Mouse (Mus musculus): ENCODE data around the gene Cfap157. TPM values are rescaled to one million over a fixed set of nuclear protein-coding genes. Genes with fewer than 3 reads are reported as not detected.

The Cfap157 gene
- polyA plus RNA-seq, 1 experiment = not detected

DNA sequence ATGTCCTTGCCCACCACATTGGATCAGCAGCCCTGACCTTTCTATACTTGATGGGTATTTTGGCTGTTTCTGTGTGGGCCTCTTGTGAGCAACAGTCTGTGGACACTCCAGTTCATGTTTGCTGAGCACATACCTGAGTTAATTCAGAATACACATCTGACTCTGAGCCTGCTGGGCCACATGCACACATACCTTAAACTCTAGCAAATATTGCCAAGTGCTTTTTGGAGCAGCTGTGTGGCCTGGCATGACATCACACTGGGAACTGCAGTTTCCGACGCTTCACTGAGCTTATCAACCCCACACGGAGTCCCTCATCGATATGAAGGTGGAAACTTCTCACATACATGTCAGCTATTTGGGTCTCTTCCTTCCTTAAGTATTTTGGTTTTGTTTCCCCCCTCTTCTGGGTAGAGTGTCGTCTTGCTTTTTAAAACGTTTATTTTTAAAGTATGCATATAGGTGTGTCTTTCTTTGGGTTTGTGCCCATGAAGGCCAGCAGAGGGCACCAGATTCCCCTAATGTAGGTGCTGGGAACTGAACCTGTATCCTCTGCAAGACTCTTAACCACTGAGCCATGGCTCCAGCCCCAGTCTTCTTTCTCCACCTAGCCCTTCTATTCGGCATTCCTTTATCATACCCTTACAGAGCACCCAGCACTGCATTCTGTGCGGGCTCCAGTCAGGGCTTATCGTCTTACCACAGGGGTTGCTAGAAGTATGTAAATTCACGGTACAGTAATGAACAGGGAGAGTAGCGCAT is 37.0 kb upstream of the Cfap157 start:
- H3K36me3 ChIP-seq (ENCODE audit: control insufficient read depth) = no peaks in the 10 kb centered on the region
- TF ChIP-seq TAL1 (IDR thresholded peaks at IDR 0.05; ENCODE audit: low read length) (no peak), GATA1 (IDR thresholded peaks at IDR 0.05; ENCODE audit: low read length) (no peak)
- no peaks in the 10 kb centered on the region for H3K9me3 ChIP-seq (ENCODE audit: control insufficient read depth, low read length)
- H3K4me3 ChIP-seq (replicated peaks) = no peak overlapping the region
- H3K4me1 ChIP-seq (ENCODE audit: control insufficient read depth) = peaks cover 3% of the 10 kb centered on the region; the same call in 1 of the 2 replicates
- H3K27me3 ChIP-seq (ENCODE audit: control insufficient read depth) = no peaks in the 10 kb centered on the region

DNA sequence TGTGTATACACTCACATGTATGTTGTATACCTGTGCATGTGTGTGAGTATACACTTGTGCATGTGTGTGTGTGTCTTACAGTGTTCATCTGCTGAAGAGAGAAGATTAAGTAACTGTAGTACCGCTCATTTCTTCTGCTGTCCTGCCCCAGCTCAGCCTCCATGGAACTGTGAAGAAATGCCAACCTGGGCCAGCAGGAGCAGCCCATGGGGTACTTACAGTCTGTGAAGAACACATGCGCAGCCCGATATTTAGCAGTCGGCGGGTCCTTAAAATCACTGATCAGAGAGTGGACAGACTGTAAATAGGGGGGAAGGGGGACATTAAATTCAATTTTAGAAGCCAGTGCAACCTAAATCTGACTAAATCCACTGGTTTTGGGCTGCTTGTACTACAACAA is 34.0 kb upstream of the Cfap157 start:
- Histone ChIP-seq H3K9me3 (ENCODE audit: control insufficient read depth, low read length) (no peaks in the 10 kb centered on the region), H3K36me3 (ENCODE audit: control insufficient read depth) (no peaks in the 10 kb centered on the region), H3K4me1 (ENCODE audit: control insufficient read depth) (peaks cover 3% of the 10 kb centered on the region; the same call in 1 of the 2 replicates), H3K27me3 (ENCODE audit: control insufficient read depth) (no peaks in the 10 kb centered on the region), H3K4me3 (replicated peaks) (no peak overlapping the region)
- no peak for TF ChIP-seq GATA1 (IDR thresholded peaks at IDR 0.05; ENCODE audit: low read length)
- no peak for TF ChIP-seq TAL1 (IDR thresholded peaks at IDR 0.05; ENCODE audit: low read length)

DNA sequence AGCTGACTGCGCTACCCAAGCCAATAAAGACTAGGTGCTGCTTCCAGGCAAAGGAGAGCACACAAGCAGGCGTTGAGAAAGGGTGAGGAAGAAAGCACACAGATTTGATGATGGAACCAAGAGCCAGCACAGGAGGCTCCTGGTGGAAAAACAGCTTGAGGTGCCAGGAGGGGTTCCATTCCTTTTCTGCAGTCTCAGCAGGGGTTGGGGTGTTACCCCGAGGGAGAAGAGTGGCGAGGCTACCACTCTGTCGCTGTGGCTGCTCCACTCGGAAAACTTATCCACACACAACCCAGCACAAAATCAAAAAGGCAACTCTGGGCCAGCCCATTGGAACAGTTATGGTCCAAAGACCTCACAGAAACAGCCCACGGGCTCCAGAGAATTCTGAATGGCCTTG is 33.4 kb upstream of the Cfap157 start:
- TF ChIP-seq GATA1 (IDR thresholded peaks at IDR 0.05; ENCODE audit: low read length) = no peak
- no peak for TF ChIP-seq TAL1 (IDR thresholded peaks at IDR 0.05; ENCODE audit: low read length)
- H3K36me3 ChIP-seq (ENCODE audit: control insufficient read depth) = no peaks in the 10 kb centered on the region
- no peaks in the 10 kb centered on the region for H3K27me3 ChIP-seq (ENCODE audit: control insufficient read depth)
- H3K4me1 ChIP-seq (ENCODE audit: control insufficient read depth) = peaks cover 3% of the 10 kb centered on the region; the same call in 1 of the 2 replicates
- no peak overlapping the region for H3K4me3 ChIP-seq (replicated peaks)
- no peaks in the 10 kb centered on the region for H3K9me3 ChIP-seq (ENCODE audit: control insufficient read depth, low read length)

DNA sequence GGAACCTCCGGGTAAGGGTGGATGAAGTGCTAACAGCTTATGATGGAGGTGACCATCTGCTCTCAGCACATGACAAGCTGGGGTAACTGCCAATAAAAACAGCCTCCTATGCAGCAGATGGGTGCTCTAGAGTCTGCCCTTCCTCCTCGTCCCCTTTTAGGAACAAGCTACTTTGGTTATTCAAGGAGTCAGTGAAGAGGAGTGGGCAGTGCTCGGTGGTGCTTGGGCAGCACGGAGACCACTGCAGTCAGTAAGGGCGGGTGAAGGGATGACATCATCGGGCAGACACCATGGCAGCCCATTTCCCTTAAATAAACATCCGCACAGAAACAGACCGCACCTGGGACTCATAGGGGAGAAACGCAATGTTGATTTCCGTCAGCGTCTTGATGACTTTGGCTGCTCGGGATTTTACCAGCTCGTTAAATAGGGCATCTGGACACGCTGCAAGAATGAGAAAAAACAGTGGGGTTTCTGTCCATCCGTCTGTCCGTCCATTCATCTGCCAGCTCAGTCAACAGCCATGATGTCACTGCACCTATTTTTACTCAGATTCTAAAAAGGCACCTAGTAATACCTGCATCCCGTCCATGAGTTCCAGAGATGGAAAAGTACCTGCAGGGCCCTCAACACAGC is 32.8 kb upstream of the Cfap157 start:
- H3K4me1 ChIP-seq (ENCODE audit: control insufficient read depth) = peaks cover 3% of the 10 kb centered on the region; the same call in 1 of the 2 replicates
- no peak for TF ChIP-seq TAL1 (IDR thresholded peaks at IDR 0.05; ENCODE audit: low read length)
- TF ChIP-seq GATA1 (IDR thresholded peaks at IDR 0.05; ENCODE audit: low read length) = no peak
- H3K36me3 ChIP-seq (ENCODE audit: control insufficient read depth) = no peaks in the 10 kb centered on the region
- H3K4me3 ChIP-seq (replicated peaks) = no peak overlapping the region
- H3K27me3 ChIP-seq (ENCODE audit: control insufficient read depth) = no peaks in the 10 kb centered on the region
- H3K9me3 ChIP-seq (ENCODE audit: control insufficient read depth, low read length) = no peaks in the 10 kb centered on the region

DNA sequence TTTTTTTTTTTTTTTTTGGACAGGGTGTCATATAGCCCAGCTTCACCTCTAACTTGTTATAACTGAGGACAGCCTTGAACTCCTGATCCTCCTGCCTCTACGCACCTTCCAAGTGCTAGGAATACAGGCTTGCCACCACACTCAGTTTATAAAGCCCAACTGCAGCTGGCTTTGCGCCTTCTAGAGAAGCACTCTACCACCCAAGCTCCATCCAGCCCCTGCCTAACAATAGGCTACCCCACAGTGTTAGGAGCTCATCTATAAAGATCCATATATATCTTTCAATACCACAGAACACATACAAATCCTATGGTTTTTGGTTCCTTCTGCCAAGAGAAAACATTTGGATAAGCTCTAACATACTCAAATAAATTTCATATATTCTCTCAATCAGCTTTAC is 32.3 kb upstream of the Cfap157 start:
- H3K27me3 ChIP-seq (ENCODE audit: control insufficient read depth) = no peaks in the 10 kb centered on the region
- H3K36me3 ChIP-seq (ENCODE audit: control insufficient read depth) = no peaks in the 10 kb centered on the region
- no peak overlapping the region for H3K4me3 ChIP-seq (replicated peaks)
- H3K9me3 ChIP-seq (ENCODE audit: control insufficient read depth, low read length) = no peaks in the 10 kb centered on the region
- no peak for TF ChIP-seq TAL1 (IDR thresholded peaks at IDR 0.05; ENCODE audit: low read length)
- TF ChIP-seq GATA1 (IDR thresholded peaks at IDR 0.05; ENCODE audit: low read length) = no peak
- 0 out of 2 replicates have a peak, but pooled peaks cover under 1% of the 10 kb centered on the region for H3K4me1 ChIP-seq (ENCODE audit: control insufficient read depth)

DNA sequence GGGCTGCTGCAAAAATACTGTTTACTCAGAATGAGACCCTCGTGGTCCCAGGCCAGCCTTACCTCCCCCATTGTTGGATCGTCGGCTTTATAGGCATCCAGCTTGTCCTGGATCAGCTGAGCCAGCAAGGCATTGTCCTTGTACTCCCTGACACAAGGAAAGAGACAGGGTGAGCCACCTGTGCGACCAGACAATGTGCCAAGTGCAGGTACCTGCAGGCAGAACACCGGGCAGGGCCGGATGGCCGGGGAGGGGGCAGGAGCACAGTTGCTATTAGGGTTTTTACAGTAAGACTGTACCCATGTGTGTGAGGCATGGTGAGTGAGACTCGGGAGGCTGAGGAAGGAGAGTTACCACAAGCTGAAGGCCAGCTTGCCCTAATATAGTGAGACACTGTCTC is 27.7 kb upstream of the Cfap157 start:
- H3K36me3 ChIP-seq (ENCODE audit: control insufficient read depth) = no peaks in the 10 kb centered on the region
- H3K9me3 ChIP-seq (ENCODE audit: control insufficient read depth, low read length) = no peaks in the 10 kb centered on the region
- H3K27me3 ChIP-seq (ENCODE audit: control insufficient read depth) = no peaks in the 10 kb centered on the region
- TF ChIP-seq TAL1 (IDR thresholded peaks at IDR 0.05; ENCODE audit: low read length) = no peak
- no peak for TF ChIP-seq GATA1 (IDR thresholded peaks at IDR 0.05; ENCODE audit: low read length)
- no peaks in the 10 kb centered on the region for H3K4me1 ChIP-seq (ENCODE audit: control insufficient read depth)
- H3K4me3 ChIP-seq (replicated peaks) = no peak overlapping the region

DNA sequence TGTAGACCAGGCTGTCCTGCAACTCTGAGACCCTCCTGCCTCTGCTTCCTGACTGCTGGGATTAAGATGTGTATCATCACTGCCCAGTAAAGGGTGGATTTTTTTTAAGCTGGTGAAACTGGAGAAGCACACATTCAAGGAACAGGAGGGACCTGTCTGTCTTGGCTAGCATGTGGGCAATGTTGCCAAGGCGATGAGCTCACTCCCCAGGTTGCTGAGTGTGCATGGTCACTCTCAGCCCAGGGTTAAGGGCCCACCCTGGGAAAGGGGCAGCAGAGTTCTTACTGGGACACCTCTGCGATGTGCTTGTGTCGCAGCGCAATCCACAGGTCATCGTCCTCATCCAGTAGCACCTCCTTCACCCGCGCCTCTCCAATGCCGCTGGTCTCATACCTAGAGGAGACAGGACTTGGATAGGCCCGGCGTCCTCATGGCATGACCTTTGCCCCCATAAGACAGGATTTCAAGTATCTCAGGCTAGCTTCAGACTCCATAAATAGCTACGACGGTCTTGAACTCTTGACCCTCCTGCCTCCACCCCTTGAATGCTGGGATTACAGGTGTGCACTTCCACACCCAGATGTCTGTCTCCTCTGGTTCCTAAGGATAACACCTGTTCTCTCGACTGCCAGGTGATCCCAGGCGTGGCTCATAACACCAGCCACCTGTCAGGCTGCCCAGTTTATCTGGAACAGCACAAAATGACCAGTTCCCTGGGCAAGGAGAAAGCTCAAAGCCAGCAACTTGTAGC is 24.8 kb upstream of the Cfap157 start:
- Histone ChIP-seq H3K4me1 (ENCODE audit: control insufficient read depth) (no peaks in the 10 kb centered on the region), H3K27me3 (ENCODE audit: control insufficient read depth) (no peaks in the 10 kb centered on the region), H3K9me3 (ENCODE audit: control insufficient read depth, low read length) (no peaks in the 10 kb centered on the region), H3K4me3 (replicated peaks) (no peak overlapping the region), H3K36me3 (ENCODE audit: control insufficient read depth) (no peaks in the 10 kb centered on the region)
- TF ChIP-seq GATA1 (IDR thresholded peaks at IDR 0.05; ENCODE audit: low read length) (no peak), TAL1 (IDR thresholded peaks at IDR 0.05; ENCODE audit: low read length) (no peak)

DNA sequence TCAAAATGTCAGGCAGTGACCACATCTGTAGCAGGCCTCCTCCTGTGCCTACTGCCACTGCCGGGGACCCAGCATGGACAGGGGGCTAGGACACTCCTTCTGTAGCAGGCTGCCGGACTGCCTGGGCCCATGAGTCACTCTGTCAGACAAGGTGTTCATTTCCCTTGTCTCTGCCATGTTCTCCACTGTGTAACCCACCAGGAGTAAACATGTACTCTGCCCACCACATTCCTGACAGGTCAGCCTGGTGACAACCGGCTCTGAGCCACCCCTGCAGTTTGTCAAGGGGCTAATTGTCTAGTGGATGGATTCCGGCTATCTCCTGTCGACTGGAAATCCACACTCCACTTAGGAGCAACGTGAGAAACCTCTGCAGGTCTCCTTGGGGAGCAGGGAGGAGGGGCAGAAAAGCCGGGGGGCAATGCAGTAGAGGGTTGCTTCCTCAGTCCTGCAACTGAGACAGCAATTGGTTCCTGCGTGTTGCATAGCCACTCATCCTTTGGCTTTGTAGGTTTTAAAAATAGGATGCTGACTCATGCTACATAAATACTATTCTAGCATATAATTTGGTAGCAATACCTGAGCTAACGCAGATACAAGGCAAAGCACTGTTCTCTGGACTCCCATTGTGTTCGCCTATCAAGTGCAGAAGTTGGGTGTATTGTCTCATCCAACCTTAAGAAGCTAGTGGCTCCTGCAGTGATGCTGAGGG is 14.2 kb upstream of the Cfap157 start:
- Histone ChIP-seq H3K4me3 (replicated peaks) (no peak overlapping the region), H3K9me3 (ENCODE audit: control insufficient read depth, low read length) (no peaks in the 10 kb centered on the region), H3K4me1 (ENCODE audit: control insufficient read depth) (no peaks in the 10 kb centered on the region), H3K27me3 (ENCODE audit: control insufficient read depth) (no peaks in the 10 kb centered on the region), H3K36me3 (ENCODE audit: control insufficient read depth) (no peaks in the 10 kb centered on the region; the same call in 1 of the 2 replicates)
- TF ChIP-seq TAL1 (IDR thresholded peaks at IDR 0.05; ENCODE audit: low read length) (no peak), GATA1 (IDR thresholded peaks at IDR 0.05; ENCODE audit: low read length) (no peak)

Data from erythroblast, embryonic 14.5 days (primary cell).